Comparison of ENCODE assay signal across 9 mouse cellular contexts in the genomic region with DNA sequence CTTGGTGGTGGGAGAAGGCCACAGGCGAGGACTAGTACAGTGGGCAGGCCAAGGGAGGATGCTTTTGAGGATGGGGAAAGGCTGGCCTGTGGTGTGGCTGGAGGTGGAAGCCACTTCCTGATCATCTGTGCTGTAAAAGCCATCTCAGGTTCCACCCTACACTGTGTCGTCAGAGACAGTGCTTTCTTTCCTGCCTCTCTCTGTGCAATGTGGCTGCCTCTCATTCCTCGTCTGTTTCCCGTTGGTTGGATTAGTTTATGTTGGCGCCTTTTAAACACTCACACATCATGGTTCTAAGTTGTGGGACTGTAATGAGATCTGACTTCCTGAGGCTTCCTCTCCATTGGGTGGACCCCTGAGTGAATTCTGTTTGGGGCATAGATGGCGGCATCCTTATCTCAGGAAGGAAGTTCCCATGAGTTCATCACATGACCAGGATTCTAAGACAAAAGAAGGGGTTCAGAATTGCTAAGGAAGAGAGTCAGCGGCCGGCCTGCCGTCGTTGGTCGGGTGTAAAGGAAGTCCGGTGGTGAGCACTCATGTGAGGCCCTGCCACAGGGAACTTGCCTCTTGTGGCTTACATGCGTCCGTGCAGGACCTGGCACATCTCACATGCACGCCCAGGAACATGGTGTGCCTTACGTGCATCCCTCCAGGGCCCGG.
A peak's percentile ranks its signal among the peaks of the same experiment; 100 is the strongest.
DNase-seq lines count a peak whose midpoint lies in the region; ATAC-seq lines count a peak whose summit lies in the region.
"Had no signal": no experiment of that assay in that cellular context is flagged by ENCODE, and none has a peak within 500 bp of the region (broad histone marks: within the 10 kb centered on the region; RNA-seq: fewer than 3 reads in every experiment).

No protein-coding gene starts in this region.

- H3K4me3 ChIP-seq in embryonic facial prominence, embryonic 12.5 days = no peak overlapping the region
- H3K4me3 ChIP-seq in hindbrain, embryonic 15.5 days = no peak overlapping the region
- H3K4me3 ChIP-seq: myocyte had no signal

- 75% methylated on average over 17 of the region's 17 CpGs for WGBS in embryonic facial prominence, embryonic 12.5 days
- WGBS in hindbrain, embryonic 15.5 days = 81% methylated on average over 17 of the region's 17 CpGs

- no peaks in the 10 kb centered on the region for H3K9me3 ChIP-seq in embryonic facial prominence, embryonic 12.5 days
- no peaks in the 10 kb centered on the region for H3K9me3 ChIP-seq in hindbrain, embryonic 15.5 days

- 0 out of 2 replicates have a peak, but pooled peaks cover 7% of the 10 kb centered on the region for H3K36me3 ChIP-seq in embryonic facial prominence, embryonic 12.5 days
- H3K36me3 ChIP-seq in hindbrain, embryonic 15.5 days = no peaks in the 10 kb centered on the region

- peak; percentile 76 for ATAC-seq in CD4-positive, CD25-positive, alpha-beta regulatory T cell, adult 4 months
- ATAC-seq in embryonic facial prominence, embryonic 12.5 days (ENCODE audit: insufficient number of reproducible peaks, insufficient read depth, low FRiP score, low TSS enrichment) = no peak
- ATAC-seq in hindbrain, embryonic 15.5 days (ENCODE audit: low FRiP score, low read depth) = no peak
- peak; percentile 53 for ATAC-seq in neutrophil, adult 5-6 weeks (ENCODE audit: extremely low read depth, insufficient number of reproducible peaks, low FRiP score, poor library complexity, severe bottlenecking)

- H3K27ac ChIP-seq in embryonic facial prominence, embryonic 12.5 days = peak overlapping the region; percentile 46
- H3K27ac ChIP-seq in hindbrain, embryonic 15.5 days (replicated peaks) = peak overlapping the region; percentile 64

- H3K9ac ChIP-seq in embryonic facial prominence, embryonic 12.5 days = no peak overlapping the region
- no peak overlapping the region for H3K9ac ChIP-seq in hindbrain, embryonic 15.5 days

- peaks cover 34% of the 10 kb centered on the region for H3K4me1 ChIP-seq in embryonic facial prominence, embryonic 12.5 days
- peaks cover 55% of the 10 kb centered on the region for H3K4me1 ChIP-seq in hindbrain, embryonic 15.5 days (replicated peaks)

- DNase-seq in lung, adult 18-20 months = peak; percentile 70 to 77
- DNase-seq in frontal cortex, postnatal 36 days (ENCODE audit: low spot score in 2 of 2) = no peak
- no peak for DNase-seq in left cerebral cortex, adult 11 months (ENCODE audit: low spot score)
- no peak for DNase-seq in urinary bladder, adult 18-20 months (ENCODE audit: low spot score in 2 of 2)

- H3K4me2 ChIP-seq in embryonic facial prominence, embryonic 12.5 days (replicated peaks) = no peak overlapping the region
- no peak overlapping the region for H3K4me2 ChIP-seq in hindbrain, embryonic 15.5 days

- H3K27me3 ChIP-seq in embryonic facial prominence, embryonic 12.5 days = no peaks in the 10 kb centered on the region
- H3K27me3 ChIP-seq in hindbrain, embryonic 15.5 days = no peaks in the 10 kb centered on the region

Comparison
In these comparisons a context has a peak if more than half of its experiments do, and no peak if none do; other contexts are left out.
1. ATAC-seq: peak in CD4-positive, CD25-positive, alpha-beta regulatory T cell, adult 4 months (single experiment) and neutrophil, adult 5-6 weeks (single experiment); none in embryonic facial prominence, embryonic 12.5 days (single experiment) and hindbrain, embryonic 15.5 days (single experiment).
2. DNase-seq: peak in lung, adult 18-20 months (2 of 2); none in frontal cortex, postnatal 36 days (0 of 2), left cerebral cortex, adult 11 months (single experiment) and urinary bladder, adult 18-20 months (0 of 2).